Mouse (Mus musculus) liver, embryonic 11.5 days (tissue): ENCODE results near the gene Thpo. TPM values are rescaled to one million over a fixed set of nuclear protein-coding genes. Genes with fewer than 3 reads are reported as not detected.

Source experiments
- ATAC-seq: fragments of 200-750 bp; cut with Nextera tagmentation; replicated peaks from 2 replicates; pipeline ENCODE4 v1.8.0; 2017; ENCODE audit warnings: moderate number of reproducible peaks, mild to moderate bottlenecking, moderate TSS enrichment, moderate library complexity; ENCODE audit not compliant: low FRiP score
- DNase-seq: peaks from one replicate; pipeline ENCODE4 v3.0.0-alpha.2; 2017; ENCODE audit warnings: low spot score
- H3K27ac ChIP-seq: fragments of 300-500 bp; sonication (generic); 2 replicates; pipeline ENCODE4 v1.5.1; 2014; ENCODE audit warnings: mild to moderate bottlenecking, low read depth, low read length, control low read depth
- H3K27me3 ChIP-seq: fragments of 300-500 bp; sonication (generic); replicated peaks from 2 replicates; pipeline ENCODE4 v1.6.1; 2014; ENCODE audit warnings: low read length, mixed read lengths; ENCODE audit not compliant: control insufficient read depth, insufficient read depth
- H3K36me3 ChIP-seq: fragments of 300-500 bp; sonication (generic); 2 replicates; pipeline ENCODE4 v1.6.1; 2014; ENCODE audit warnings: mild to moderate bottlenecking, low read length, moderate library complexity, mixed read lengths; ENCODE audit not compliant: control insufficient read depth, insufficient read depth
- H3K4me1 ChIP-seq: fragments of 300-500 bp; sonication (generic); replicated peaks from 2 replicates; pipeline ENCODE4 v1.6.1; 2014; ENCODE audit warnings: low read length, mixed read lengths; ENCODE audit not compliant: control insufficient read depth, insufficient read depth
- H3K4me2 ChIP-seq: fragments of 300-500 bp; sonication (generic); 2 replicates; pipeline ENCODE4 v1.6.1; 2014; ENCODE audit warnings: mild to moderate bottlenecking, control low read depth, moderate library complexity
- H3K4me3 ChIP-seq: fragments of 300-500 bp; sonication (generic); 2 replicates; pipeline ENCODE4 v1.5.1; 2014; ENCODE audit warnings: low read depth, low read length, control low read depth
- H3K9ac ChIP-seq: fragments of 300-500 bp; sonication (generic); 2 replicates; pipeline ENCODE4 v1.6.1; 2014; ENCODE audit warnings: low read depth, low read length, control low read depth
- H3K9me3 ChIP-seq: fragments of 300-500 bp; sonication (generic); 2 replicates; pipeline ENCODE4 v1.6.1; 2016; ENCODE audit warnings: low read length, inconsistent platforms, mixed read lengths; ENCODE audit not compliant: control insufficient read depth
- WGBS: fragments of 180-500 bp; shearing (Covaris S2); extraction: QIAGEN DNeasy Blood & Tissue Kit; methylation state at CpG from one replicate; pipeline ENCODE4 v1.1.7; 2014; 5-methylcytosine and 5-hydroxymethylcytosine counted together
- polyA plus RNA-seq: library from polyadenylated mRNA; unstranded; fragments of >200 nt; fragmentation: Nextera tagmentation; extraction: Ambion mirVana; gene quantifications from 2 replicates; pipeline ENCODE4 v1.2.1, GENCODE M21; 2014

Gene Thpo
- polyA plus RNA-seq, 1 experiment from 2014 or later = 4.1 TPM

DNA sequence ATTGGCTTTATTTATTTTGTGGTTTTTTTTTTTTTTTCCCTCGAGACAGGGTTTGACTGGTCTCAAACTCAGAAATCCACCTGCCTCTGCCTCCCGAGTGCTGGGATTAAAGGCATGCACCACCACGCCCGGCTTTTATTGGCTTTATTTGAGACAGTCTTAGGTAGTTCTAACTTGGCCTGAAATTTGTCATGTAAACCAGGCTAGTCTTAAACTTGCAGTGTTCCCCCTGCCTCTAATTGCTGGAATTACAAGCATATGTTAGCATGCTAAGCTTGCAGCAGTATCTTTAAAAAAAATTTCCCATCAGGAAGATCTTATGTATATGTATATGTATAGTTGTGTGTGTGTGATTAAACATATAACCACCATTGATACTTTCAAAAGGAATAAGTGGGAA is 57.6 kb downstream of the Thpo start:
- no peak overlapping the region for H3K27ac ChIP-seq
- H3K9ac ChIP-seq = no peak overlapping the region
- ATAC-seq (no peak), DNase-seq (no peak)
- 82% methylated on average over 4 of the region's 4 CpGs for WGBS
- H3K36me3 ChIP-seq = peaks cover 63% of the 10 kb centered on the region
- H3K4me2 ChIP-seq = no peak overlapping the region
- no peak overlapping the region for H3K4me3 ChIP-seq
- peaks cover 20% of the 10 kb centered on the region for H3K4me1 ChIP-seq
- H3K27me3 ChIP-seq = no peaks in the 10 kb centered on the region
- H3K9me3 ChIP-seq = no peaks in the 10 kb centered on the region

GRCm38 (mm10) chr16:20675213-20675612 is 59.1 kb downstream of the Thpo start:
- no peak overlapping the region; the same call in 1 of the 2 replicates for H3K27ac ChIP-seq
- peaks cover 21% of the 10 kb centered on the region for H3K4me1 ChIP-seq
- 90% methylated on average over 6 of the region's 6 CpGs for WGBS
- peak overlapping the region; percentile 96 for H3K4me2 ChIP-seq
- H3K9ac ChIP-seq = 0 out of 2 replicates have a peak overlapping the region, but pooled peaks have one; percentile 99
- H3K36me3 ChIP-seq = peaks cover 48% of the 10 kb centered on the region
- no peaks in the 10 kb centered on the region for H3K9me3 ChIP-seq
- H3K4me3 ChIP-seq = peak overlapping the region; percentile 100
- DNase-seq = no peak
- H3K27me3 ChIP-seq = no peaks in the 10 kb centered on the region
- ATAC-seq = no peak

Other genes starting within 250 kb of the Thpo start
- gene Eif2b5, start 235.7 kb downstream of the Thpo start, polyA plus RNA-seq = 125 and 132 TPM in 2 replicates
- 18.9 and 20.3 TPM in 2 replicates for gene Dvl3, start 217.5 kb downstream of the Thpo start, polyA plus RNA-seq
- 519 and 569 TPM in 2 replicates for gene Ap2m1, start 199.0 kb downstream of the Thpo start, polyA plus RNA-seq
- 49.2 and 50.9 TPM in 2 replicates for gene Abcf3, start 185.9 kb downstream of the Thpo start, polyA plus RNA-seq
- gene Vwa5b2, start 145.0 kb downstream of the Thpo start, polyA plus RNA-seq = 0.58 and 1.1 TPM in 2 replicates
- 42.7 and 44.6 TPM in 2 replicates for gene Eef1akmt4, start 122.9 kb downstream of the Thpo start, polyA plus RNA-seq
- 0.05 TPM in 1 of 2 replicates, not detected in the other for gene Gm49333, start 122.9 kb downstream of the Thpo start, polyA plus RNA-seq
- gene Alg3, start 122.8 kb downstream of the Thpo start, polyA plus RNA-seq = 55.7 and 58.6 TPM in 2 replicates
- 0.47 and 0.59 TPM in 2 replicates for gene Camk2n2, start 113.2 kb downstream of the Thpo start, polyA plus RNA-seq
- 0.90 and 0.97 TPM in 2 replicates for gene Ece2, start 104.7 kb downstream of the Thpo start, polyA plus RNA-seq
- 354 and 386 TPM in 2 replicates for gene Psmd2, start 82.9 kb downstream of the Thpo start, polyA plus RNA-seq
- gene Eif4g1, start 66.2 kb downstream of the Thpo start, polyA plus RNA-seq = 185 and 196 TPM in 2 replicates
- gene Fam131a, start 41.3 kb downstream of the Thpo start, polyA plus RNA-seq = 2.1 TPM in 2 replicates
- 124 and 127 TPM in 2 replicates for gene Polr2h, start 16.8 kb downstream of the Thpo start, polyA plus RNA-seq
- gene Clcn2, start 16.8 kb downstream of the Thpo start, polyA plus RNA-seq = 14.4 and 15.3 TPM in 2 replicates
- 0.77 and 0.93 TPM in 2 replicates for gene Chrd, start 1.4 kb downstream of the Thpo start, polyA plus RNA-seq